Mouse (Mus musculus): ENCODE measurements around the gene Esp8. TPM values are rescaled to one million over a fixed set of nuclear protein-coding genes. Genes with fewer than 3 reads are reported as not detected.

Gene Esp8
- polyA plus RNA-seq, 1 experiment from 2014 or later, result not detected

Other genes with a start within 250 kb of the Esp8 start
- gene Crisp1, start 200.8 kb upstream of the Esp8 start, polyA plus RNA-seq (2015; fragmentation: Nextera tagmentation; extraction: Ambion mirVana), result 0.17 TPM in 1 of 2 replicates, not detected in the other
- not detected in 2 replicates for gene Esp6, start 41.5 kb downstream of the Esp8 start, polyA plus RNA-seq (2015; fragmentation: Nextera tagmentation; extraction: Ambion mirVana)
- gene Esp4, start 78.6 kb downstream of the Esp8 start, polyA plus RNA-seq (2015; fragmentation: Nextera tagmentation; extraction: Ambion mirVana), result not detected in 2 replicates
- gene Esp3, start 112.1 kb downstream of the Esp8 start, polyA plus RNA-seq (2015; fragmentation: Nextera tagmentation; extraction: Ambion mirVana), result not detected in 2 replicates
- gene Esp1, start 207.1 kb downstream of the Esp8 start, polyA plus RNA-seq (2015; fragmentation: Nextera tagmentation; extraction: Ambion mirVana), result not detected in 2 replicates